Mouse (Mus musculus) lung, embryonic 16.5 days (tissue): ENCODE results near the gene Ifnar1. TPM values are rescaled to one million over a fixed set of nuclear protein-coding genes. Genes with fewer than 3 reads are reported as not detected.

ENCODE experiments used
- ATAC-seq: fragments of 200-750 bp; cut with Nextera tagmentation; 2 replicates; pipeline ENCODE4 v1.8.0; 2017; ENCODE audit warnings: low read depth, mild to moderate bottlenecking, moderate library complexity
- H3K27ac ChIP-seq: fragments of 300-500 bp; sonication (generic); 2 replicates; pipeline ENCODE4 v1.5.1; 2014; ENCODE audit warnings: mild to moderate bottlenecking, control low read depth, low read length
- H3K27me3 ChIP-seq: fragments of 300-500 bp; sonication (generic); 2 replicates; pipeline ENCODE4 v1.6.1; 2014; ENCODE audit warnings: low read depth, low read length, mixed read lengths; ENCODE audit not compliant: control insufficient read depth, insufficient read depth
- H3K36me3 ChIP-seq: fragments of 300-500 bp; sonication (generic); 2 replicates; pipeline ENCODE4 v1.6.1; 2014; ENCODE audit warnings: low read length; ENCODE audit not compliant: control insufficient read depth, insufficient read depth
- H3K4me1 ChIP-seq: fragments of 300-500 bp; sonication (generic); replicated peaks from 2 replicates; pipeline ENCODE4 v1.6.1; 2014; ENCODE audit warnings: low read length, mixed read lengths; ENCODE audit not compliant: control insufficient read depth, insufficient read depth
- H3K4me2 ChIP-seq: fragments of 300-500 bp; sonication (generic); 2 replicates; pipeline ENCODE4 v1.6.1; 2014; ENCODE audit warnings: low read depth, low read length, control low read depth
- H3K4me3 ChIP-seq: fragments of 300-500 bp; sonication (generic); 2 replicates; pipeline ENCODE4 v1.5.1; 2014; ENCODE audit warnings: mild to moderate bottlenecking, low read length, control low read depth
- H3K9ac ChIP-seq: fragments of 300-500 bp; sonication (generic); 2 replicates; pipeline ENCODE4 v1.6.1; 2014; ENCODE audit warnings: low read length, control low read depth
- H3K9me3 ChIP-seq: fragments of 300-500 bp; sonication (generic); 2 replicates; pipeline ENCODE4 v1.6.1; 2016; ENCODE audit warnings: low read length; ENCODE audit not compliant: control insufficient read depth
- WGBS: fragments of 180-500 bp; shearing (Covaris S2); extraction: QIAGEN DNeasy Blood & Tissue Kit; methylation state at CpG from one replicate; pipeline ENCODE4 v1.1.7; 2014; 5-methylcytosine and 5-hydroxymethylcytosine counted together
- polyA plus RNA-seq: library from polyadenylated mRNA; unstranded; fragments of >200 nt; fragmentation: Nextera tagmentation; extraction: Ambion mirVana; gene quantifications from 2 replicates; pipeline ENCODE4 v1.2.1, GENCODE M21; 2015

Gene Ifnar1
- polyA plus RNA-seq, 1 experiment from 2014 or later: 65.0 TPM

GRCm38 (mm10) chr16:91446778-91447511 is 38.1 kb upstream of the Ifnar1 start:
- 0 out of 2 replicates have a peak, but pooled peaks have one; percentile 12 for ATAC-seq

GRCm38 (mm10) chr16:91447512-91447900 is 37.5 kb upstream of the Ifnar1 start:
- H3K4me1 ChIP-seq: peaks cover 19% of the 10 kb centered on the region
- no peaks in the 10 kb centered on the region for H3K9me3 ChIP-seq
- no peak overlapping the region for H3K9ac ChIP-seq
- 63% methylated on average over 6 of the region's 6 CpGs for WGBS
- H3K4me2 ChIP-seq: no peak overlapping the region
- no peak overlapping the region for H3K4me3 ChIP-seq
- H3K27me3 ChIP-seq: no peaks in the 10 kb centered on the region
- H3K36me3 ChIP-seq: no peaks in the 10 kb centered on the region
- ATAC-seq: 0 out of 2 replicates have a peak, but pooled peaks have one; percentile 34
- H3K27ac ChIP-seq: no peak overlapping the region

More at GRCm38 (mm10) chr16:91446778-91447511, 38.1 kb upstream of the Ifnar1 start:
- H3K4me2 ChIP-seq: no peak overlapping the region
- H3K4me1 ChIP-seq: peaks cover 14% of the 10 kb centered on the region
- no peaks in the 10 kb centered on the region for H3K9me3 ChIP-seq
- WGBS: 73% methylated on average over 8 of the region's 8 CpGs
- no peak overlapping the region for H3K27ac ChIP-seq
- H3K4me3 ChIP-seq: no peak overlapping the region
- H3K9ac ChIP-seq: no peak overlapping the region
- H3K36me3 ChIP-seq: no peaks in the 10 kb centered on the region
- no peaks in the 10 kb centered on the region for H3K27me3 ChIP-seq

GRCm38 (mm10) chr16:91448088-91448487 is 37.0 kb upstream of the Ifnar1 start:
- H3K4me3 ChIP-seq: no peak overlapping the region
- ATAC-seq: no peak
- H3K27me3 ChIP-seq: no peaks in the 10 kb centered on the region
- no peak overlapping the region for H3K27ac ChIP-seq
- H3K4me1 ChIP-seq: peaks cover 21% of the 10 kb centered on the region
- WGBS: 96% methylated on average over 5 of the region's 5 CpGs
- H3K36me3 ChIP-seq: no peaks in the 10 kb centered on the region
- no peak overlapping the region for H3K9ac ChIP-seq
- no peak overlapping the region for H3K4me2 ChIP-seq
- no peaks in the 10 kb centered on the region for H3K9me3 ChIP-seq

- no peaks in the 10 kb centered on the region for H3K27me3 ChIP-seq
- H3K4me3 ChIP-seq: no peak overlapping the region
- peaks cover 21% of the 10 kb centered on the region for H3K4me1 ChIP-seq
- H3K9me3 ChIP-seq: no peaks in the 10 kb centered on the region
- WGBS: 76% methylated on average over 7 of the region's 7 CpGs
- no peak overlapping the region for H3K9ac ChIP-seq
- no peak overlapping the region for H3K4me2 ChIP-seq
- no peaks in the 10 kb centered on the region for H3K36me3 ChIP-seq
- ATAC-seq: no peak
- H3K27ac ChIP-seq: no peak overlapping the region
Observed at GRCm38 (mm10) chr16:91448895-91449294, 36.1 kb upstream of the Ifnar1 start.

GRCm38 (mm10) chr16:91450137-91451064 is 34.6 kb upstream of the Ifnar1 start:
- Histone ChIP-seq H3K9me3 (no peaks in the 10 kb centered on the region), H3K27ac (peak overlapping the region; percentile 37; the same call in 1 of the 2 replicates), H3K4me1 (peaks cover 21% of the 10 kb centered on the region), H3K4me3 (no peak overlapping the region), H3K9ac (no peak overlapping the region), H3K36me3 (no peaks in the 10 kb centered on the region), H3K4me2 (no peak overlapping the region), H3K27me3 (no peaks in the 10 kb centered on the region)
- WGBS: 69% methylated on average over 12 of the region's 12 CpGs
- peak; percentile 59 for ATAC-seq

GRCm38 (mm10) chr16:91451949-91452348 is 33.1 kb upstream of the Ifnar1 start:
- no peak overlapping the region for H3K4me3 ChIP-seq
- H3K36me3 ChIP-seq: no peaks in the 10 kb centered on the region
- ATAC-seq: no peak
- H3K4me2 ChIP-seq: no peak overlapping the region
- H3K9me3 ChIP-seq: no peaks in the 10 kb centered on the region
- peak overlapping the region; percentile 53 for H3K27ac ChIP-seq
- 45% methylated on average over 2 of the region's 2 CpGs for WGBS
- H3K27me3 ChIP-seq: no peaks in the 10 kb centered on the region
- no peak overlapping the region for H3K9ac ChIP-seq
- peaks cover 21% of the 10 kb centered on the region for H3K4me1 ChIP-seq

GRCm38 (mm10) chr16:91452363-91452896 is 32.6 kb upstream of the Ifnar1 start:
- Histone ChIP-seq H3K27ac (peak overlapping the region; percentile 53), H3K4me3 (no peak overlapping the region), H3K9me3 (no peaks in the 10 kb centered on the region), H3K4me1 (peaks cover 19% of the 10 kb centered on the region), H3K27me3 (no peaks in the 10 kb centered on the region), H3K36me3 (no peaks in the 10 kb centered on the region), H3K4me2 (no peak overlapping the region), H3K9ac (no peak overlapping the region)
- 18% methylated on average over 6 of the region's 6 CpGs for WGBS
- ATAC-seq: peak; percentile 69

GRCm38 (mm10) chr16:91455868-91456267 is 29.2 kb upstream of the Ifnar1 start:
- H3K27me3 ChIP-seq: no peaks in the 10 kb centered on the region
- H3K36me3 ChIP-seq: no peaks in the 10 kb centered on the region
- ATAC-seq: no peak
- H3K4me2 ChIP-seq: no peak overlapping the region
- 74% methylated on average over 4 of the region's 4 CpGs for WGBS
- H3K4me1 ChIP-seq: peaks cover 11% of the 10 kb centered on the region; the same call in 1 of the 2 replicates
- H3K9me3 ChIP-seq: no peaks in the 10 kb centered on the region
- no peak overlapping the region for H3K9ac ChIP-seq
- no peak overlapping the region for H3K4me3 ChIP-seq
- H3K27ac ChIP-seq: no peak overlapping the region

- no peak overlapping the region for H3K4me3 ChIP-seq
- H3K9ac ChIP-seq: no peak overlapping the region
- no peaks in the 10 kb centered on the region for H3K4me1 ChIP-seq
- no peak for ATAC-seq
- no peaks in the 10 kb centered on the region for H3K36me3 ChIP-seq
- no peak overlapping the region for H3K27ac ChIP-seq
- no peak overlapping the region for H3K4me2 ChIP-seq
- H3K27me3 ChIP-seq: no peaks in the 10 kb centered on the region
- WGBS: 56% methylated on average over 21 of the region's 21 CpGs
- H3K9me3 ChIP-seq: no peaks in the 10 kb centered on the region
Observed at GRCm38 (mm10) chr16:91458301-91458746, 26.7 kb upstream of the Ifnar1 start.
